Mouse (Mus musculus) ovary, postnatal 14 days (tissue): ENCODE data around the gene Olfr218.
"Not testable (repeated sequence)": the region's sequence is repeated elsewhere in the genome, so short reads cannot be mapped to it uniquely, and the experiment has no call there.

Experiments used
- DNase-seq: peaks from one replicate; pipeline ENCODE4 v3.0.0; 2022; ENCODE audit warnings: low spot score

The Olfr218 gene

GRCm38 (mm10) chr1:173197508-173197907 is at the start of gene Olfr218:
Gene Olfr218 (plus strand): TSS chr1:173197808.
- DNase-seq = no peak

GRCm38 (mm10) chr1:173174154-173174842 is 23.3 kb upstream of the Olfr218 start:
- no peak for DNase-seq

GRCm38 (mm10) chr1:173190540-173190939 is 7.1 kb upstream of the Olfr218 start, which contains the start of gene Olfr1406:
Gene Olfr1406 (minus strand): TSS chr1:173190640.
- no peak for DNase-seq

- no peak for DNase-seq
These were observed 5.5 kb upstream of the Olfr218 start for GRCm38 (mm10) chr1:173192059-173192458.

GRCm38 (mm10) chr1:173196359-173196758 is 1.2 kb upstream of the Olfr218 start:
- no peak for DNase-seq

- DNase-seq = no peak
These were observed 14.5 kb downstream of the Olfr218 start, which contains the start of gene Olfr1404 for GRCm38 (mm10) chr1:173212092-173212491. Gene Olfr1404 (plus strand): TSS chr1:173212392.

- DNase-seq = no peak
These were observed 18.9 kb downstream of the Olfr218 start for GRCm38 (mm10) chr1:173216481-173216880.

- no peak for DNase-seq
These were observed 29.5 kb downstream of the Olfr218 start, which contains the start of gene Fcer1a for GRCm38 (mm10) chr1:173227081-173227480. Gene Fcer1a (minus strand): TSS chr1:173227214.

GRCm38 (mm10) chr1:173237004-173237403 is 39.4 kb downstream of the Olfr218 start:
- not testable (repeated sequence) for DNase-seq

GRCm38 (mm10) chr1:173249888-173250287 is 52.3 kb downstream of the Olfr218 start:
- DNase-seq = no peak
